Mouse (Mus musculus): ENCODE measurements around the gene Asb15.

Gene Asb15

GRCm38 (mm10) chr6:24528064-24528243, at the start of gene Asb15:
Gene Asb15, plus strand, starts transcription at chr6:24528144.
- DNase-seq (ENCODE audit: low spot score in 2 of 2), result no peak

GRCm38 (mm10) chr6:24486530-24486929, 41.4 kb upstream of the Asb15 start:
- no peak for DNase-seq (ENCODE audit: low spot score in 2 of 2)

- DNase-seq (ENCODE audit: low spot score in 2 of 2), result no peak
Observed at GRCm38 (mm10) chr6:24490341-24490740, 37.6 kb upstream of the Asb15 start.

- DNase-seq (ENCODE audit: low spot score in 2 of 2), result no peak
Observed at GRCm38 (mm10) chr6:24504141-24504540, 23.8 kb upstream of the Asb15 start.

GRCm38 (mm10) chr6:24514552-24515284, 13.2 kb upstream of the Asb15 start, which contains the start of gene Iqub:
Gene Iqub, minus strand, starts transcription at chr6:24515067.
- DNase-seq (ENCODE audit: low spot score in 2 of 2), result peak; percentile 75 to 77

GRCm38 (mm10) chr6:24516197-24516596, 11.7 kb upstream of the Asb15 start:
- no peak for DNase-seq (ENCODE audit: low spot score in 2 of 2)

- no peak for DNase-seq (ENCODE audit: low spot score in 2 of 2)
Observed at GRCm38 (mm10) chr6:24525705-24526104, 2.2 kb upstream of the Asb15 start.

GRCm38 (mm10) chr6:24527155-24528063, 535 bp upstream of the Asb15 start, which contains the start of gene Ndufa5:
Gene Ndufa5, minus strand, starts transcription at chr6:24528013.
- DNase-seq (ENCODE audit: low spot score in 2 of 2), result peak; percentile 78 to 85

GRCm38 (mm10) chr6:24530166-24530565, 2.2 kb downstream of the Asb15 start:
- no peak for DNase-seq (ENCODE audit: low spot score in 2 of 2)

GRCm38 (mm10) chr6:24530711-24531420, 2.9 kb downstream of the Asb15 start:
- DNase-seq (ENCODE audit: low spot score in 2 of 2), result no peak

GRCm38 (mm10) chr6:24532804-24533203, 4.9 kb downstream of the Asb15 start:
- no peak for DNase-seq (ENCODE audit: low spot score in 2 of 2)

GRCm38 (mm10) chr6:24538435-24538834, 10.5 kb downstream of the Asb15 start:
- DNase-seq (ENCODE audit: low spot score in 2 of 2), result no peak

- DNase-seq (ENCODE audit: low spot score in 2 of 2), result no peak
Observed at GRCm38 (mm10) chr6:24540106-24540505, 12.2 kb downstream of the Asb15 start.

- DNase-seq (ENCODE audit: low spot score in 2 of 2), result no peak
Observed at GRCm38 (mm10) chr6:24542393-24542792, 14.4 kb downstream of the Asb15 start.

GRCm38 (mm10) chr6:24543119-24543591, 15.2 kb downstream of the Asb15 start:
- no peak for DNase-seq (ENCODE audit: low spot score in 2 of 2)

GRCm38 (mm10) chr6:24546716-24547420, 18.9 kb downstream of the Asb15 start:
- no peak for DNase-seq (ENCODE audit: low spot score in 2 of 2)

GRCm38 (mm10) chr6:24549801-24550200, 21.9 kb downstream of the Asb15 start:
- no peak for DNase-seq (ENCODE audit: low spot score in 2 of 2)

GRCm38 (mm10) chr6:24552046-24552445, 24.1 kb downstream of the Asb15 start:
- no peak for DNase-seq (ENCODE audit: low spot score in 2 of 2)

- DNase-seq (ENCODE audit: low spot score in 2 of 2), result no peak
Observed at GRCm38 (mm10) chr6:24554427-24555086, 26.6 kb downstream of the Asb15 start.

GRCm38 (mm10) chr6:24555488-24555887, 27.5 kb downstream of the Asb15 start:
- DNase-seq (ENCODE audit: low spot score in 2 of 2), result no peak

- no peak for DNase-seq (ENCODE audit: low spot score in 2 of 2)
Observed at GRCm38 (mm10) chr6:24564081-24564480, 36.1 kb downstream of the Asb15 start.
